Comparison of ENCODE assay signal across 8 mouse cellular contexts in the genomic region with DNA sequence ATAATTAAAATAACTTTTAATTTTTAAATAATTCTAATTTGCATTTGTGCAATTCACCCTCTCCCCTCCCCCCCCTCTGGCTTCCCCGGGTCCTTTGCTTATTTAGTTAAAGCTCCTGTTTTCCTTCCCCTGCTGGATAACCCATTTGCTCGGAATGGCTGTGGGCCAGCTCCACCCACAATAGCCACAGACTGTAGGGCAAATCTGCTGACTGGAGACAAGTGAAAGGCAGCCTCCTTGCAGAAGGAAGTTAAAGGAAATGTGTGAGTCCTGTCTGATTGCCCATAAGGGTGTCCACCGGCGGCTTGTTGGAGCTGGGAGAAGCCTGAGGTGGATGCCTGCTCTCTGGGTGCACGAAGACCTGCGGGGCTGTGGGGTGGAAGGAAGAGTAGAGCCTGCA.
DNase-seq lines count a peak whose midpoint lies in the region; ATAC-seq lines count a peak whose summit lies in the region.

No protein-coding gene starts in this region.

- H3K4me2 ChIP-seq in forebrain, embryonic 15.5 days (replicated peaks) = 0 out of 2 replicates have a peak overlapping the region, but pooled peaks have one; percentile 6
- no peak overlapping the region for H3K4me2 ChIP-seq in hindbrain, embryonic 14.5 days (replicated peaks)

- peak; percentile 20 for DNase-seq in ovary, adult 18-20 months (ENCODE audit: low spot score)
- DNase-seq in ovary, postnatal 10 days (ENCODE audit: low spot score) = no peak
- no peak for DNase-seq in hindbrain, embryonic 14.5 days (ENCODE audit: low spot score)
- DNase-seq in layer of hippocampus, postnatal 10 days (ENCODE audit: low spot score in 2 of 2) = peak; percentile 41 to 45
- DNase-seq in lung, postnatal 10 days = peak; percentile 68
- peak; percentile 21 for DNase-seq in telencephalon, adult 2 months (ENCODE audit: low read depth, low spot score)
- no peak for DNase-seq in urinary bladder, adult 2 months (ENCODE audit: low spot score)

- peak overlapping the region; percentile 57 for H3K27ac ChIP-seq in forebrain, embryonic 15.5 days (replicated peaks)
- H3K27ac ChIP-seq in hindbrain, embryonic 14.5 days = peak overlapping the region; percentile 30; the same call in 1 of the 2 replicates

- no peak overlapping the region for H3K4me3 ChIP-seq in forebrain, embryonic 15.5 days
- H3K4me3 ChIP-seq in hindbrain, embryonic 14.5 days (replicated peaks; ENCODE audit: low read length) = no peak overlapping the region

- H3K9me3 ChIP-seq in forebrain, embryonic 15.5 days = no peaks in the 10 kb centered on the region
- H3K9me3 ChIP-seq in hindbrain, embryonic 14.5 days (ENCODE audit: control insufficient read depth, low read length) = no peaks in the 10 kb centered on the region

- no peaks in the 10 kb centered on the region for H3K27me3 ChIP-seq in forebrain, embryonic 15.5 days
- no peaks in the 10 kb centered on the region for H3K27me3 ChIP-seq in hindbrain, embryonic 14.5 days (ENCODE audit: control insufficient read depth, insufficient read depth, low read length)

- ATAC-seq in forebrain, embryonic 15.5 days (replicated peaks) = no peak; the same call in 1 of the 2 replicates
- 0 out of 2 replicates have a peak, but pooled peaks have one; percentile 56 for ATAC-seq in hindbrain, embryonic 14.5 days (ENCODE audit: low FRiP score)

- peaks cover 27% of the 10 kb centered on the region for H3K4me1 ChIP-seq in forebrain, embryonic 15.5 days
- H3K4me1 ChIP-seq in hindbrain, embryonic 14.5 days (replicated peaks; ENCODE audit: control insufficient read depth, insufficient read depth, low read length) = peaks cover 20% of the 10 kb centered on the region

- H3K36me3 ChIP-seq in forebrain, embryonic 15.5 days = no peaks in the 10 kb centered on the region
- no peaks in the 10 kb centered on the region for H3K36me3 ChIP-seq in hindbrain, embryonic 14.5 days (replicated peaks; ENCODE audit: control insufficient read depth, insufficient read depth)

- WGBS in forebrain, embryonic 15.5 days = 29% methylated on average over 6 of the region's 6 CpGs
- 47% methylated on average over 6 of the region's 6 CpGs for WGBS in hindbrain, embryonic 14.5 days

- H3K9ac ChIP-seq in forebrain, embryonic 15.5 days (replicated peaks) = no peak overlapping the region
- H3K9ac ChIP-seq in hindbrain, embryonic 14.5 days = no peak overlapping the region

Comparison
In these comparisons a context has a peak if more than half of its experiments do, and no peak if none do; other contexts are left out.
1. DNase-seq: peak in ovary, adult 18-20 months (single experiment), layer of hippocampus, postnatal 10 days (2 of 2), lung, postnatal 10 days (single experiment) and telencephalon, adult 2 months (single experiment); none in ovary, postnatal 10 days (single experiment), hindbrain, embryonic 14.5 days (single experiment) and urinary bladder, adult 2 months (single experiment).